Mouse (Mus musculus) layer of hippocampus, adult 18-20 months (tissue): Measurements from ENCODE around the gene Stim2. TPM values are rescaled to one million over a fixed set of nuclear protein-coding genes. Genes with fewer than 3 reads are reported as not detected.

Experiments used
- DNase-seq, 2 experiments: peaks; one replicate each; pipeline ENCODE4 v3.0.0; 2022; ENCODE audit warnings: low spot score in 2 of 2
- long read RNA-seq: library from polyadenylated mRNA; stranded (forward); transcript quantifications from one replicate; pipeline ENCODE4 v2.0.0, GENCODE M21; 2021
- total RNA-seq, 2 experiments: library from RNA; stranded (reverse); gene quantifications; 2 replicates each; pipeline ENCODE4 v1.2.3; 2021

The Stim2 gene
- total RNA-seq, result 100 to 1,000 TPM; 157 to 166 TPM
- long read RNA-seq, full-length matches to known transcripts, result 102 of 118 reads
- long read RNA-seq, partial matches to known transcripts, result 12 of 118 reads
- long read RNA-seq, other reads (novel, unspliced or antisense), result 4 of 118 reads

DNA sequence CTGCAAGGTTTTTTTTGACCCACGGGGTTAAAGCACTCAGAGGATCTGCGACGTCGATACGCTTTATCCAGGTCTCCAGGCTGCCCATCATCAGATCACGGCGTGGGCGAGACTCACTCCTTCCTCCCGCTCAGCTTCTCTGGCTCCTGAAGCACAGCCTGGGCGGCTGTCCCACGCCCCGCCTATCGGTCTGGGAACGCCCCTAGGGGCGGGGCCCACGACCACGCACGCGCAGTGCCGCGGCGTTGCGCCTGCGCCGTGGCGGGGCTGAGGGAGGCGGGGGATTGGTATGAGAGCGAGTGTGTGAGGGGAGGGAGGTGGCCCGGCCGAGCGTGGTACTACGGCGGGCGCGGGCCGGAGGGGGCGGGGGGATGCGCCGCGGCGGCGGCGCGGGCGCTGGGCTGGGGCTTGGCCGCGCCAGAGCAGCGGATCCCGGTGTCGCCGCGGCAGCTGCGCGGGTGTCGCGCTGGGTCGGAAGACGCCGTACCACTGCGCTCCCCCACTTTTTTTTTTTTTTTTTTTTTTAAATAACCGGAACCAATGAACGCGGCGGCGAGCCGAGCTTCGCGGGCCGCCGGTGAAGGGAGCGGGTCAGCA lies at the start of gene Stim2:
Gene Stim2 (plus strand): TSS at position 354 of the 597 bp plus-strand sequence.
- peak; percentile 95 to 97 for DNase-seq

DNA sequence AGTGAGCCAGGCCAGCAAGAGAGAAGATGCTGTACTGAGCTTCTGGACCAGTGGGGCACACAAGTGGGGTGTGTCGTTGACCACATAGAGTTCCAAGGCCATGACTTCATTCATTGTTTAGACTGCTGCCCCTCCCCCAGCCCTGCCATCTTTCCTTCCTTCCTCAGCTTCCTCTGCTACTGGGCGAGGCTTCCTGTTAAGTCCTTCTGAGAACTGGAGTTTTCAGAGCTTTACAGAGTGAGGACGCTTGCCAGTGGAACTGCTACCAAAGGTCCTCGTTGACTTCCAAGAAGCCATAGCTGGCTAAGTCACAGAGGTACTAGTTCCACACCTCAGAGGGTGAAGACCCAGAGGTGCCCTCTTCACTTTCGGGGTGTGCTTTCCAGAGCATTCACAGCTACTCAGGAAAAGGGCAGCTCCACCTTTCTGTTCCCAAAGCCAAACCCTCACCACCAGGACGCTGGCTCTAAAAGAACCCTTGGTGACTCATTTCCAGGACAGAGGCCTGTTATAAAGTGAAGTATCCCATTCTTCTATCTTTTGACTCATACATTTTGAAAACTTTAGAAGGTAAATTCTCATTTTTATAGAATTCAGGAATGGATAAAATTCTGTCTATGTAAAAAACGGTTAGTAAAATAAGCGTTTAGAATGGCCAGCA lies 49.6 kb upstream of the Stim2 start:
- DNase-seq, result no peak

DNA sequence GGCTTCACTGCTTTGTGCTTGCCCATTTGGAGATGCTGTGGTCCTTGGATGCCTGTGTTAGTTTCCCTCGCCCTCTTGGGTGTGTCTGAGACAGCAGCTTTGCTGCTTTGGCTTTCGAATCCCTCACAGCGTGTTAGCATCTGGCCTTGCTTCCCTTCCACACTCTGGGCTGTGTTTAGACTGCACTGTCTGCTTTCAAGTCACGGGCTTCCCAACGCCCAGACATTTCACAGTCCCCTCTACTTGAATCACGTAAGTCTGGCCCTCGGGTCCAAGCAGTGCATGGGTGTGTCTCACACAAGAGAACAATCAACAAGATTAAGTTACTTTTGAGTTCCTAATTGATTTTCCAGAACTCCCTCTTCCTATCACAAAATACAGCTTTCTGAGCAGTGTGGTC lies 48.1 kb upstream of the Stim2 start:
- no peak for DNase-seq

DNA sequence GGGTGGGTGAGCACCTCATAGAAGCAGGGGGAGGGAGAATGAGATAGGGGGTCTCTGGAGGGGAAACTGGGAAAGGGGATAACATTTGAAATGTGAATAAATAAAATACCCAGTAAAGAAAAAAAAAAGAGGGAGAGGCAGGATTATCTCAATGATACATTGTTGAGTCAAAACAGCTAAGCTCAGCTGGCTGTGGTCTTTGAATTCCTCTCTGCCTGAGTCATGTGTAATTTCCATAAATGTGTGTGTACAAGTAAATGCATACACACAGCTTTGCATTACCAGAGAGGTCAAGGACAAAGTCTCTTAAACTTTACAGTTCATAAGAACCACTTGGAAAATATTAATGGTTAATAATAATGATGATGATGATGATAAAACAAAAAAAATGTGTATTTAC lies 45.1 kb upstream of the Stim2 start:
- DNase-seq, result no peak

GRCm38 (mm10) chr5:53953797-53954196 lies 44.5 kb upstream of the Stim2 start:
- no peak for DNase-seq

DNA sequence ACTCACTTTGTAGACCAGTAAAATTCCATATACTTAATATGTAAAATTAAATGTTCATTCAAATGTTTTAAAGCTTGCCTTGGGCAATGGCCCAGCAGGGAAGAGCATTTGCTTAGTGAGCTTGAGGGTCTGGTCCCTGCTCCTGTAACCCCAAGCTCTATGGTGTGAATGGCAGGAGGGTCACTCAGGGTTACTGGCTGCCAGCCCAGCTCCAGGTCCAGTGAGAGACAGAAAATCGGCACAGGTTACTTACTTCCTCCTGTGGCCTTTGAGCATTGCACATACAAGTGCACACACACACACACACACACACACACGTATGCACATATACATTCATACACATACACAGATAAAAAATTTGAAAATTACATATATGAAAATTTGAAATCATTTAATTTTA lies 42.3 kb upstream of the Stim2 start:
- DNase-seq, result no peak

DNA sequence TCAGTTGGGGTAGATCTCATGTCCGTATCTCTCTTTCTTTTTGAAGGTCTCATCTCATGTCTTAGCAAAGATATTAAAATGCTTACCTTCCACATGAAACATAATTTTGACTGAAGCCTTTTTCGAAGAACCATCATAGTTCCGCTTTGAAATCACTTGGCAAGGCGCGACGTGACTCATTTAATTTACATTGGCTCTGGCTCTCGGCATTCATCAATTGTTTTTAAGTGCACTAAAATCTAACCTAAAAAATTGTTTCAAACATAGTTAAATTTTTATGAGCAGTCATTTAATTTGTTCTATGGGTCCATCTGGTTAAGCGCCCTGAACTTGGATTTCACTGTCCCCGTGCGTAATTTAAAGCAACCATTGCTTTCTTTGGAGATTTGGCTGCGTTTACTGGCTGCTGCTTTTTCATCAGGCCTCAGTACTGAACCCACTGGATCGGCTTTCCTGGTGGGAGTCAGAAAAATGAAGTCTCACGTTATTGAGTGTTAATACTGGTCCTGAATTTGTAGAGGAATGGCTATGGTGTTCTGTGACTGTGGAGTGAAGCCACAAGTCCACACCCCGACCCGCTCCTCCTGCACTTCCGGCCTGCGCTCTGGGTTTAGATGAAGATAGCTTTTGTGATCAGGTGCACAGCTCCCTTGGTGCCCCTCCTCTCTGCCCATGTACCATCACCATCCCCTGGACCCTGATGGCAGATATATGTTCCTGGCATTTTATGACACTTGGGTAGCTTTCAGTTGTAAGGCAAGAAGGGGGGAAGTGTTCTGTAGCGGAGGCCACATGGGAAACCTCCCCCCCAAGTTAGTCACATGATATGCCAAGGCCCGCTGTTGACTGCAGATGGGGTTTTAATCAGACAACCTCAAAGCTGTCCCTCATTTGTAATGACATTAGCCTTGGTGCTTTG lies 41.6 kb upstream of the Stim2 start:
- peak in 1 of 2 experiments; percentile 60 for DNase-seq

- DNase-seq, result no peak
These were observed 41.0 kb upstream of the Stim2 start for GRCm38 (mm10) chr5:53957348-53957747.

GRCm38 (mm10) chr5:53961229-53961628 lies 37.1 kb upstream of the Stim2 start:
- no peak for DNase-seq

DNA sequence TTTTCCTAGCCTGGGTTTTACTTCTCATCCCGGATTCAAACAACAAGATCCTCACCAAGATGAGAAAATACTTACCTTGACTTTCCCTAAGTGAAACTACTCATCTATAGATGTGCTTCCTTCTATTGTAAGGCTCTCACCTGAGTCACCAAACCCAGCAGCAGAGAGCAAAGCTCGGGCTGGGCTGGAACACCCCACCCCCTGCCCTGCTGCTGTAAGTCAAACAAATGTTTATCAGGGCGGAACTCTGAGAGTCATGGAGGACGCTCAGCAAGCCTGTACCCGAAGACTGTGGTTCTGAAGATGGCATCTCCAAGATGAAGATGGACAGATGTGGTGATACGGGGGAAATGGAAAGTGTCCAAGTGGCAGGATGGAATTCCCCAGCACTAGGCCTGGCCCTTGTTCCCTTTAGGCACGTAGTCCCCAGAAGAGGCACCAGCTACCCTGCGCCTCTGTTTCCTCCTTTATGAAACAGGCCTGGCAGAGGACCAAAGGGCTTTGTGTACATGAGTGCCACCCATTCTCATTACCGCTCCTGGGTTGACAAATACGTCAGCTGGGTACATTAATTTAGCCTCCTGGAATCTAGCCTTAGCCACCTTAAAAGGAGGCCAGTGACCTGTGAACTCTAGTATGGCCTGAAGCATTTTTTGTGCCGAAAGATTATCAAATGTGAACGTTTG lies 36.3 kb upstream of the Stim2 start:
- DNase-seq, result no peak

DNA sequence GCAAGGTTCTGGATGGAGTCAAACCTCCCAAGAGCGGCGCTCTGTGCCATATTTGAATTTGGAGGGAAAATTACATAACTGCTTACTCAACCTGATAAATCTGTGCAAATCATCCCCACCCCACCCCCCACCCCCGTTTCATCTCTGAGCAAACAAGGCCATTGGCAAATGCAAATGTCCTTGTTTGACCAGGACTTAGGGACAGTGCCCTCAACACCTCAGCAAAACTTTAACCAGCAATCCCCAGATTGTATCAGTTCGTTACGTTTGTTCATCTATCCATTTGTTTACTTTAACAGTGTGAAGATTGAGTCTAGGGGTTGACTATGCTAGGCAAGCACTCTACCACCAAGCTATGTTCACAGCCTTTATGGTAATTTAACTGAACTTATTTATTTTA lies 32.6 kb upstream of the Stim2 start:
- no peak for DNase-seq

- no peak for DNase-seq
These were observed 30.7 kb upstream of the Stim2 start for GRCm38 (mm10) chr5:53967560-53967959.

DNA sequence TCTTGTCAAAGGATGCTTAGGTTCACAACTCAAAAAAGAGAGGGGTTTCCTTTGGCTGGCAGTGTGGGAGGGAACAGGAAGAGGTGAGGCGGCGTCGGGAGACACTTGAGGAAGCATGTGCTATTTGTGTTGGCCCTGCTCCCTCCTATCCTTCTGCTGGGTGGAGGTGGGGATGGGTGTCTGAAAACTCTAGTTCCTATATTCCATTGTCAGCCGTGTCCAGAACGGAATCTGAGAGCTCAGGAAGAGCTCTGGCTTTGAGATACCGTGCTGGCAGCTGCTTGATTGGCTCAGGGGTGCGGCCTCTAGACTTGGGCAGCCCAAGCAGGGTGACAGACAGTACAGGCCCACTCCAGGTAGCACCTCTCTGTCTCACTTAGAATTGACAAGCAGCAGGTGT lies 28.1 kb upstream of the Stim2 start:
- DNase-seq, result no peak

DNA sequence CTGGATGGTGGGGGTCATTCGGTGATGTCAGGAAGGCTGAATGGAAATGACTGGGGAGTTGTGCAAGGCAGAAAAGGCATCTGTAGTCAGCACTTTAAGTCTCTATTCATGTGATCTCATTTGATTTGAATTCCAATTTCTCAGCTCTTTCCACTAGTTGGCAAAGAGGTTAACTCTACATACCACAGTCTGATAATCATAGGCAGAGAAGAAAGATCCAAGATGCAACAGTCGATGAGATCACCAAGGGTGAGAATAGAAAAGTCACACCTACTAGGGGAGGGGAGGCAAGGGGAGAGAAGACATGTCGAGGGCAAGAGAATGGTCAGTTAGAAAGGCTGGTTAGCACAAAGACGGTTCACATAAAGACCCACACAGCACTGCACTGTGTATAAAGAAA lies 27.1 kb upstream of the Stim2 start:
- DNase-seq, result no peak

DNA sequence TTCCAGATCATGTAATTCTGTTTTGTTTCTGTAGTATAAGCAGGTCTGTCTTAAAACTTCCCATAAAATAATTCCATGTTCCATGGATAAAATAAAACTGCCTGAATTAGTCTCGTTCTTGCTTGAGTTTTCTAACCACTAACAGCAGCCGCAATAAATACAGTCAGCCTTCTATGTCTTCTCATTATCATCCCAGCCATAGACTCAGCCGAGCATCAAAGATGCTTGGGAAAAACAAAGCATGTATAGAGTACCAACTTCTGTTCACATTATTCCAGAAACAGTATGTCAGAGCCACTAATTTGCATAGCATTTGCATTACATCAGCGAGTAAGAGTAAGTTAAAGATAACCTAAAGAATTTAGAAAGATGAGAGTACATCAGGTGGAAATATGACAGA lies 25.4 kb upstream of the Stim2 start:
- DNase-seq, result no peak

DNA sequence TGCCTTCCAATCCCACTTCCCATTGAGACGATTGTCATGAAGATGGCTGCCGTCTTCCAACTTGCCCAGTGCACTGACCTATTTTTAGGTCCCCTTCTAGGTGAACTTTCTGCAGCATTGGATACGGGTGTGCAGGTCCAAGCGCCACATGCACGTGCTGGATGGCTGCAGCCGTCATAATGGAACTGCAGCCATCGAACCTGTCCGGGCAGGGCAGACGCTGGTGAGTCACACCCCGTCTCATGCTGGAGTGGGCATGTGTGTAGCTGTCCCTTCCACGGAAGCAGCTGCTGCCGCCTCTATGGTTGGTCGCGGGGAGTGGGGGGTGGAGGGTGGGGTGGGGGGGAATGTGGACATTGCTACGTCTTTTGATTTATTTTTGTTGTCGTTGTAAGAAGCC lies 21.8 kb upstream of the Stim2 start:
- DNase-seq, result no peak

DNA sequence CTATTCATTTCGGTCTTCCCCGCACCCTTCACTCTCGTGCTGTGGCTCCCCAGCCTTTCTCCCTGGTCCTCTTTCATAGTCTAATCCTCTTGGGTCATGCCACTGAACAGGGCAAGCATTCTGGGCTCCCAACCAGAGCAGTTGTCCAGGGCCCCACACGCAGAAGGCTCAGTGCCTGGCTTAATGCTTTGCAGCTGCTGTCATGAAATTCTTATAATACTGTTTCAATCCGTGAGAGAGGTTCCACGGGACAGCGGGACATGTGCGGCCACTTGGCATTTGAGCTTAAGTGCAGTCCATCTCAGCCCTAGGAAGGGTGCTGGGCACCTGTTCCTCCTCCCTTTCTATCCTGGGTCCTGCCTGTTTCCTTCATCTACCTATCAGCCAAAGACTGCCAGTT lies 21.2 kb upstream of the Stim2 start:
- DNase-seq, result no peak

DNA sequence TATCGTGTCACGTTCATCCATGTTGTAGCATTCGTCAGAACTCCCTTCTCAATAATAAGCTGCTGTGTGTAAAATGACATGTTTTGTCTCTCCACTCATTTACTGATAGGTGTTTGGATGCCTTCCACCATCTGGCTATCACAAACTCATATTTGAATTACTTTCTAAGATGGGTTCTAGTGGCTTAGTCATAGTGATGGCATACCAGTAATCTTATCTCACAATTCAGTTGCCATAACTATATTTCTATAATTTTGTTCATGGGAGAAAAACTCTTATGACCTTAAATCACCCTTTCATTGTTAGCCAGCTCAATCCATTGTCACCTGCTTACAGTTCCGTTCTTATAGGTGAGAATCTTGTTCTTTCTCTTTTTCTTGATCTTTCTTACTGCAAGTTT lies 14.9 kb upstream of the Stim2 start:
- DNase-seq, result no peak

DNA sequence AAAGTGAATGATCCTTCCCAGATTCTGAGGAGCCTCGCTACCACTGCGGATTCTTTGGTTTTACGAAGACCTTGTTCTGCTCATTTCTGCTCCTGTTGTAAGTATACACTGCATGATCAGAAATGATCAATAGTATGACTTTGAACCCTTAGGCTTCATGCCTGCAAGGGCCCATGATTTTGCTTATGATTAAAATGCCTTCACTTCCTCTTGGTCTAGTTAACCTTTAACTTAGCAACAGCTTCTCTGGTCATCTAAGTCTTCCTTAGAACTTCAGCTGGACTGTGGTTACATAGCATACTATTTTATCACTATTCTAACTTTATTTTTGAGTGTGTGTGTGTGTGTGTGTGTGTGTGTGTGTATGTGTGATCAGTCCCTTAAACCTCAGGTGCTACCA lies 12.7 kb upstream of the Stim2 start:
- DNase-seq, result no peak

- DNase-seq, result no peak
These were observed 10.8 kb upstream of the Stim2 start for GRCm38 (mm10) chr5:53987496-53987895.

- no peak for DNase-seq
These were observed 10.2 kb upstream of the Stim2 start for GRCm38 (mm10) chr5:53988053-53988452.
